In the genomic region with DNA sequence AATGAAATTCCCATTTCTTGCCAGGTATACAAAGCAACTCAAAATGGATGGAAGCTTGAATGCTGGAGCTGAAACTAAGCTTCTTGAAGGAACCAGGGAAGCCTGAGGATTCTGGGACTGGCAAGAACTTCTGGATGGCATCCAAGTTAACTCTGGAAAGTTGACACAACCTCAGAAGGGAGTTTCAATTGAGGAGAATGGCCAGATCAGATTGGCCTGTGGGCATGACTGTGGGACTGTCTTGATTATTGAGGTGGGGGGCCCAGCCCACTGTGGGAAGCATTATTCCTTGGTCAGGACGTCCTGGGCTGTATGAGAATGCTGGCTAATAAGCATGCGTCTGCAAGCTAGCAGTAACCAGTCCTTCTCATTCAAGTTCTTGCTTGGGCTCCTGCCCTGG, we compare ENCODE assay signal across 12 mouse cellular contexts.
"Had no signal": no experiment of that assay in that cellular context is flagged by ENCODE, and none has a peak within 500 bp of the region (broad histone marks: within the 10 kb centered on the region; RNA-seq: fewer than 3 reads in every experiment).

No protein-coding gene starts in this region.

- H3K9me3 ChIP-seq: kidney, embryonic 15.5 days; limb, embryonic 13.5 days; midbrain, embryonic 13.5 days; neural tube, embryonic 13.5 days; stomach, embryonic 15.5 days had no signal

- H3K4me2 ChIP-seq: kidney, embryonic 15.5 days; limb, embryonic 13.5 days; midbrain, embryonic 13.5 days; neural tube, embryonic 13.5 days; stomach, embryonic 15.5 days had no signal

- H3K27me3 ChIP-seq: kidney, embryonic 15.5 days; limb, embryonic 13.5 days; midbrain, embryonic 13.5 days; neural tube, embryonic 13.5 days; stomach, embryonic 15.5 days had no signal

- H3K9ac ChIP-seq: kidney, embryonic 15.5 days; limb, embryonic 13.5 days; liver, embryonic 14.5 days; midbrain, embryonic 13.5 days; neural tube, embryonic 13.5 days; stomach, embryonic 15.5 days had no signal

- ATAC-seq: midbrain, embryonic 13.5 days had no signal

- H3K4me1 ChIP-seq: kidney, embryonic 15.5 days; stomach, embryonic 15.5 days had no signal

- H3K36me3 ChIP-seq: limb, embryonic 13.5 days had no signal

- DNase-seq: kidney, postnatal 14 days; left cerebral cortex, postnatal 4 days; lung, adult 18-20 months; lung, postnatal 14 days; retina, postnatal 1 day; thymus, postnatal 4 days had no signal

- H3K4me3 ChIP-seq: kidney, embryonic 15.5 days; limb, embryonic 13.5 days; midbrain, embryonic 13.5 days; neural tube, embryonic 13.5 days; stomach, embryonic 15.5 days had no signal

- H3K27ac ChIP-seq: kidney, embryonic 15.5 days; limb, embryonic 13.5 days; liver, embryonic 14.5 days; midbrain, embryonic 13.5 days; neural tube, embryonic 13.5 days; stomach, embryonic 15.5 days had no signal
